8 mouse cellular contexts compared by ENCODE assay signal in genomic region chr8:73353108-73353793, GRCm38 (mm10). TPM values are rescaled to one million over a fixed set of nuclear protein-coding genes. Genes with fewer than 3 reads are reported as not detected.
DNase-seq lines count a peak whose midpoint lies in the region; ATAC-seq and TF ChIP-seq lines count a peak whose summit lies in the region.

TSS of gene Large1 (minus strand) at chr8:73353540.

- peak within 1 kb of the TSS; percentile 83 for H3K4me3 ChIP-seq in layer of hippocampus, adult 2 months
- peak within 1 kb of the TSS; percentile 76 for H3K4me3 ChIP-seq in lung, adult 2 months (replicated peaks; ENCODE audit: extremely low read depth, low read depth, low read length)
- H3K4me3 ChIP-seq in neural tube, embryonic 15.5 days (replicated peaks) = peak within 1 kb of the TSS; percentile 81

- H3K9me3 ChIP-seq in neural tube, embryonic 15.5 days (replicated peaks) = no peaks in the 10 kb centered on the region

- H3K36me3 ChIP-seq in neural tube, embryonic 15.5 days = no peaks in the 10 kb centered on the region

- DNase-seq in MN1 (ENCODE audit: low spot score) = peak; percentile 100
- DNase-seq in cerebellum, adult 9-10 months = peak; percentile 98
- peak; percentile 96 for DNase-seq in forelimb bud, embryonic 11.5 days (ENCODE audit: low read depth, low spot score)
- peak; percentile 98 for DNase-seq in heart, postnatal 4 days
- DNase-seq in layer of hippocampus, adult 2 months (ENCODE audit: low spot score in 2 of 2) = peak; percentile 98 to 99
- peak; percentile 94 for DNase-seq in lung, adult 2 months
- peak; percentile 98 for DNase-seq in testis, postnatal 10 days (ENCODE audit: low spot score)

- H3K27ac ChIP-seq in layer of hippocampus, adult 2 months = peak within 1 kb of the TSS; percentile 98
- peak within 1 kb of the TSS; percentile 97 for H3K27ac ChIP-seq in neural tube, embryonic 15.5 days (replicated peaks)

- WGBS in lung, adult 2 months = 1% methylated on average over 84 of the region's 84 CpGs
- under 1% methylated on average over 69 of the region's 84 CpGs for WGBS in neural tube, embryonic 15.5 days

- peak; percentile 98 for ATAC-seq in neural tube, embryonic 15.5 days (ENCODE audit: low FRiP score)

- TF ChIP-seq POLR2A in lung, adult 2 months (IDR thresholded peaks at IDR 0.05; ENCODE audit: borderline replicate concordance, extremely low read depth, low read depth, low read length) = peak; percentile 76; the same call in 1 of the 2 replicates

- H3K9ac ChIP-seq in neural tube, embryonic 15.5 days (replicated peaks) = peak within 1 kb of the TSS; percentile 86

- H3K4me1 ChIP-seq in lung, adult 2 months (ENCODE audit: control insufficient read depth, insufficient read depth, low read length) = peaks cover 4% of the 10 kb centered on the region
- peaks cover 43% of the 10 kb centered on the region for H3K4me1 ChIP-seq in neural tube, embryonic 15.5 days

- TF ChIP-seq CTCF in layer of hippocampus, adult 2 months (conservative IDR thresholded peaks at IDR 0.05) = no peak
- no peak for TF ChIP-seq CTCF in lung, adult 2 months (IDR thresholded peaks at IDR 0.05; ENCODE audit: insufficient read depth, low read length)

- peak within 1 kb of the TSS; percentile 85 for H3K4me2 ChIP-seq in neural tube, embryonic 15.5 days

- H3K27me3 ChIP-seq in neural tube, embryonic 15.5 days (replicated peaks) = no peaks in the 10 kb centered on the region

RNA-seq across cellular contexts. Expression of gene Large1, which starts in this region (rescaled TPM):
- 10 to 100 TPM; 28.8 to 30.2 TPM for total RNA-seq in heart, postnatal 4 days (2021)
- total RNA-seq in layer of hippocampus, adult 2 months (2021) = 100 to 1,000 TPM; 148 to 155 TPM
- polyA plus RNA-seq in lung, adult 2 months (2012; rRNA removed) = 8.6 and 10.8 TPM in 2 replicates
- polyA plus RNA-seq in neural tube, embryonic 15.5 days (2015; fragmentation: Nextera tagmentation; extraction: Ambion mirVana) = 15.0 and 17.1 TPM in 2 replicates

Comparison
In these comparisons a context has a peak if more than half of its experiments do, and no peak if none do; other contexts are left out.
1. Peak in every context shown above with its lines: DNase-seq, ATAC-seq, H3K4me3 ChIP-seq and H3K27ac ChIP-seq.
2. RNA of gene Large1 (total RNA-seq): 148 to 155 TPM in layer of hippocampus, adult 2 months; 28.8 to 30.2 TPM in heart, postnatal 4 days; every median in the first group is over 4 times any median in the second.